Mouse (Mus musculus) myocyte (in vitro differentiated cells): ENCODE measurements around the gene Rap1gap2. TPM values are rescaled to one million over a fixed set of nuclear protein-coding genes. Genes with fewer than 3 reads are reported as not detected.

Experiments
- H3K27me3 ChIP-seq: one replicate; pipeline ENCODE4 v1.6.1; 2011; ENCODE audit not compliant: control insufficient read depth, insufficient read depth, insufficient read length
- H3K36me3 ChIP-seq: one replicate; pipeline ENCODE4 v1.6.1; 2011; ENCODE audit not compliant: control insufficient read depth, insufficient read depth
- H3K4me2 ChIP-seq: one replicate; pipeline ENCODE4 v1.6.1; 2011; ENCODE audit warnings: low read depth, control low read depth
- H3K4me3 ChIP-seq: one replicate; pipeline ENCODE4 v1.5.1; 2011; ENCODE audit warnings: mild to moderate bottlenecking, control low read depth, moderate library complexity
- H3K79me2 ChIP-seq: one replicate; pipeline ENCODE4 v1.6.1; 2011; ENCODE audit not compliant: control insufficient read depth, insufficient read depth
- H3ac ChIP-seq: one replicate; pipeline ENCODE4 v1.6.1; 2011; ENCODE audit not compliant: control insufficient read depth, insufficient read length
- CEBPB ChIP-seq: IDR thresholded peaks from 2 replicates; pipeline ENCODE4 v1.6.1; 2011; ENCODE audit warnings: mild to moderate bottlenecking, moderate library complexity; ENCODE audit not compliant: poor library complexity, insufficient read depth, severe bottlenecking
- E2F4 ChIP-seq: IDR thresholded peaks from one replicate; pipeline ENCODE4 v1.6.1; 2011; ENCODE audit warnings: mild to moderate bottlenecking, control low read depth, moderate library complexity; ENCODE audit not compliant: insufficient read depth
- MAX ChIP-seq: IDR thresholded peaks from one replicate; pipeline ENCODE4 v1.6.1; 2011; ENCODE audit warnings: low read depth, mild to moderate bottlenecking, control low read depth
- MYOD1 ChIP-seq, 3 experiments: IDR thresholded peaks; one replicate each; pipeline ENCODE4 v1.6.1; 2011; ENCODE audit warnings: control low read depth in 2 of 3, low read depth in 2 of 3, mild to moderate bottlenecking in 2 of 3, moderate library complexity in 1 of 3; ENCODE audit not compliant: insufficient read length in 2 of 3, control insufficient read depth in 1 of 3
- MYOG ChIP-seq, 3 experiments: IDR thresholded peaks; one replicate each; pipeline ENCODE4 v1.6.1; 2011; ENCODE audit warnings: control low read depth in 2 of 3, low read depth in 2 of 3, mild to moderate bottlenecking in 2 of 3; ENCODE audit not compliant: insufficient read length in 2 of 3, control insufficient read depth in 1 of 3, insufficient read depth in 1 of 3
- POLR2A ChIP-seq: IDR thresholded peaks from one replicate; pipeline ENCODE4 v1.6.1; 2011; ENCODE audit warnings: low read depth, mild to moderate bottlenecking, control low read depth, moderate library complexity; ENCODE audit not compliant: insufficient read length
- POLR2AphosphoS2 ChIP-seq: IDR thresholded peaks from one replicate; pipeline ENCODE4 v1.6.1; 2011; ENCODE audit warnings: low read depth, control low read depth; ENCODE audit not compliant: insufficient read length
- REST ChIP-seq: IDR thresholded peaks from one replicate; pipeline ENCODE4 v1.6.1; 2011; ENCODE audit warnings: mild to moderate bottlenecking, control low read depth, moderate library complexity; ENCODE audit not compliant: insufficient read depth, insufficient read length
- SRF ChIP-seq: IDR thresholded peaks from one replicate; pipeline ENCODE4 v1.6.1; 2011; ENCODE audit warnings: low read depth; ENCODE audit not compliant: control insufficient read depth, insufficient read length
- TCF12 ChIP-seq: IDR thresholded peaks from one replicate; pipeline ENCODE4 v1.6.1; 2011; ENCODE audit warnings: mild to moderate bottlenecking, control low read depth; ENCODE audit not compliant: poor library complexity, insufficient read depth, severe bottlenecking
- TCF3 ChIP-seq: IDR thresholded peaks from one replicate; pipeline ENCODE4 v1.6.1; 2011; ENCODE audit warnings: low read depth, control low read depth; ENCODE audit not compliant: insufficient read length
- USF1 ChIP-seq: IDR thresholded peaks from one replicate; pipeline ENCODE4 v1.6.1; 2011; ENCODE audit warnings: low read depth, mild to moderate bottlenecking, control low read depth, moderate library complexity
- polyA plus RNA-seq: library from polyadenylated mRNA; unstranded; fragments of >200 nt; fragmentation: generic; extraction: Trizol; gene quantifications from one replicate; pipeline ENCODE4 v1.2.1, GENCODE M21; 2012; ENCODE audit warnings: missing spikeins

Rap1gap2 gene
- polyA plus RNA-seq, 1 experiment: 43.4 TPM

DNA sequence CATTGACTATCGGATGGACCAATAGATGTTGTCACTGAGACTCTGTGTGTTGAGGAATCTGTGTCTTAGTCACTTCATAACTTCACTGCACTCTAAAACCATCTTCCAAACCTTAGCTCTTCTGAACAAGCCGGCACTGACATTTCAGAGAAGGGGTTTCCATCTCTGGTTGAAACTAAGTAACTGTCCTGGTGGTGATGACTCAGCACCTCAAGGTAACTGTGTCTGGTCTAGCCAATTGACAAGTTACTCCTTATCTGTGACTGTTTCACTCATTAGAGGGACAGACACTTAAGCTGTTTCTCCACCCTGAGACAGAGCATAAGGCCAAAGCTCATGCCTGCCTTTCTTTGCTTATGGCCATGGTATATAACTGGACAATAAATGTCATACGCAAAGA, 114.1 kb downstream of the Rap1gap2 start:
- Histone ChIP-seq H3ac (no peak overlapping the region), H3K36me3 (no peaks in the 10 kb centered on the region), H3K27me3 (no peaks in the 10 kb centered on the region), H3K4me3 (no peak overlapping the region), H3K4me2 (no peak overlapping the region), H3K79me2 (no peaks in the 10 kb centered on the region)
- no peak for TF ChIP-seq E2F4
- TF ChIP-seq POLR2AphosphoS2: no peak
- no peak for TF ChIP-seq POLR2A
- TF ChIP-seq USF1: no peak
- no peak for TF ChIP-seq TCF12
- TF ChIP-seq MYOG (IDR thresholded peaks at IDR 0.05; ENCODE audit: control insufficient read depth in 1 of 3, insufficient read depth in 1 of 3, insufficient read length in 2 of 3, low read depth in 2 of 3): no peak
- TF ChIP-seq MYOD1 (IDR thresholded peaks at IDR 0.05; ENCODE audit: control insufficient read depth in 1 of 3, insufficient read length in 2 of 3, low read depth in 2 of 3): no peak
- no peak for TF ChIP-seq CEBPB
- no peak for TF ChIP-seq REST
- no peak for TF ChIP-seq SRF
- no peak for TF ChIP-seq TCF3
- no peak for TF ChIP-seq MAX

DNA sequence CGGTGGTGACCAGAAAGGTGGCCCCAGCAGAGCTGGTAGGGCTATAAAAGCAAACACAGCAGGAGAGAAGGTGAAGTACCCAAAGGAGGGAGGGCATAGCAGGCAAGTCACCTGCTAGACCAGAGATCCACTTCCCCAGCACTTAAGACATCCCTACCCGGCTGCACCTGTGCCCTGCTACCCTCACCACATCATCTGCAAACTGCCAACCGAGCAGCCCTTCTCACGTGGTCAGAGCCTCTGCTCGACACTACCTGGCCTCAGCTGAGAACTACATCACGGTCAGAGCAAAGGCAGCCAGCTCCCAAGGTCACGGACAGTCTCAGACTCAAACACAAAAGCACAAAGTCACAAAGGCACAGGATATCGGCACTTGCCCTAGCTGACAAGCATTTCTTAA, 116.8 kb downstream of the Rap1gap2 start:
- Histone ChIP-seq H3K36me3 (no peaks in the 10 kb centered on the region), H3K79me2 (no peaks in the 10 kb centered on the region), H3K27me3 (no peaks in the 10 kb centered on the region), H3ac (no peak overlapping the region), H3K4me2 (no peak overlapping the region), H3K4me3 (no peak overlapping the region)
- no peak for TF ChIP-seq USF1

DNA sequence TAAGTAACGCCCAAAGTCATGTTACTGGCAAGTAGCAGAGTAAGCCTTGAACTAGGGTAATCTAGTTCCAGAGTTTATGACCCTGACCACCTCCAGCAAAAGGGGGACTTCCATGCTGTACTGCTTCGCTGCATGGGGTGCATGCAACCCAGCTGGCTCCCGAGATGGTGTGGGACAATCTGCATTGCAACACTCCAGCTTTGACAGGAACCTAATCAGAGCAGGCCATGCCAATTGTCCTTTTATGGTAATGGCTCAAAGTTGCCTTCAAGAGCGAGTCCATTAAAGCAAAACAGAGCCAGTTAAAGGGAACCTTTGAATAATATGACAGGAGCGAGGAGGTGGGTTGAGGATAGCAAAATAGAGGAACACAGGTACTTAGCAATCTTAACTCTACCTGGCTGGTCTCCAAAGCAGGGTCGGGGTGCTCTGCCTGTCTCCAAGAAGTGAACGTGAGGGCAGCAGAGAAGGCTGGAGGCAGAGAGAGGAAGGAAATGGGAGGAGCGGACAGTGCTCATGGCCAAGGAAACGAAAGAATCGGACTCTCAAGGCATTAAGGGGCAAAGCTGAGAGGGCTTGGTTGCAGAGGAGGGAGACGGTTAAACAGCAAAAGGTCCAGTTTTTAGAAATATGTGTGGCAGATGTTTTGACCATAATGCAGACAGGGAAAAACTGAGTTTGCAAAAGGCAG, 117.4 kb downstream of the Rap1gap2 start:
- no peak overlapping the region for H3K4me3 ChIP-seq
- H3K79me2 ChIP-seq: no peaks in the 10 kb centered on the region
- H3ac ChIP-seq: no peak overlapping the region
- no peak overlapping the region for H3K4me2 ChIP-seq
- no peaks in the 10 kb centered on the region for H3K36me3 ChIP-seq
- TF ChIP-seq SRF (no peak), MAX (no peak), USF1 (no peak), TCF3 (no peak), POLR2A (no peak), E2F4 (no peak), MYOD1 (IDR thresholded peaks at IDR 0.05; ENCODE audit: control insufficient read depth in 1 of 3, insufficient read length in 2 of 3, low read depth in 2 of 3) (no peak), REST (no peak), TCF12 (no peak), MYOG (IDR thresholded peaks at IDR 0.05; ENCODE audit: control insufficient read depth in 1 of 3, insufficient read depth in 1 of 3, insufficient read length in 2 of 3, low read depth in 2 of 3) (no peak), CEBPB (no peak), POLR2AphosphoS2 (no peak)
- H3K27me3 ChIP-seq: no peaks in the 10 kb centered on the region

DNA sequence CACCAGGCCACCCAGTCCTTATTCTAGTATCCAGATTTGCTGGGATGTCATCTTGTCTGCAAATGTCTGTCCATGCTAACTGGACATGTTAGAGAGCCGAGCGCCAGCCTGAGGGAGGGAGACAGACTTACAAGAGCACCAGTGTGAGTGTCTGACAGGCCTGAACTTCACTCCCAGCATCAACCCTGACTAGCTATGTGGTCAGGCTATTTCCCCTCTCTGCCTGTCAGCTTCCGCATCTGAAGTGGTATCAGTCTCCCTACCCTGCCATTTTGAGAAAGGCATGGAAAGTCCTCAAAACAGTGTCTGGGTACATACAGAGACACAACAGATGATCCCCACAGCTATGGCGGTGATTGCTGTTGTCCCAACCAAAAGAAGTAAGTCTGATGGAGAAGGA, 119.6 kb downstream of the Rap1gap2 start:
- Histone ChIP-seq H3ac (no peak overlapping the region), H3K79me2 (no peaks in the 10 kb centered on the region), H3K36me3 (no peaks in the 10 kb centered on the region), H3K27me3 (no peaks in the 10 kb centered on the region), H3K4me3 (no peak overlapping the region), H3K4me2 (no peak overlapping the region)
- no peak for TF ChIP-seq SRF
- no peak for TF ChIP-seq TCF3
- TF ChIP-seq MYOG (IDR thresholded peaks at IDR 0.05; ENCODE audit: control insufficient read depth in 1 of 3, insufficient read depth in 1 of 3, insufficient read length in 2 of 3, low read depth in 2 of 3): no peak
- no peak for TF ChIP-seq CEBPB
- no peak for TF ChIP-seq E2F4
- no peak for TF ChIP-seq MAX
- no peak for TF ChIP-seq TCF12
- TF ChIP-seq USF1: no peak
- TF ChIP-seq MYOD1 (IDR thresholded peaks at IDR 0.05; ENCODE audit: control insufficient read depth in 1 of 3, insufficient read length in 2 of 3, low read depth in 2 of 3): no peak
- no peak for TF ChIP-seq POLR2A
- TF ChIP-seq REST: no peak
- no peak for TF ChIP-seq POLR2AphosphoS2

DNA sequence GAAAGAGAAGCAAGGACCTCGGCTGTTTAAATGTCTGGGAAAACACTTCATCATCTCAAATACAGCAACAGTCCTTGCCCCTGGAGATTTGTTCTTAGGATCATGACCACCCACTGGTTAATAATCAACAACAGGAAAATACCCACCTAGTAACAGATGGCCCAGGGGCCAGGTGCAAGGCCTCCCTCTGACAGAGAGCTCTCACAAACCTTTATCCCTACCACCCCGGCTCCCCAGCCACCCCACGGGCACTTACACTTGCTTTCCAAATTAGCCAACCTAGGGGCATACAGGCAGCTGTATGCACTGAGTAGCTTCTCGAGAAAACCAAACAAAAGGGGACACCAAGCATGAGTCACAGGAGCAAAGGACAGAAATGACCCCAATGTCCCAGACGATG, 121.5 kb downstream of the Rap1gap2 start:
- Histone ChIP-seq H3K4me3 (no peak overlapping the region), H3K27me3 (no peaks in the 10 kb centered on the region), H3K4me2 (no peak overlapping the region), H3ac (no peak overlapping the region), H3K79me2 (no peaks in the 10 kb centered on the region), H3K36me3 (no peaks in the 10 kb centered on the region)
- TF ChIP-seq E2F4 (no peak), SRF (no peak), MAX (no peak), TCF3 (no peak), POLR2AphosphoS2 (no peak), POLR2A (no peak), TCF12 (no peak)
